Mouse (Mus musculus): ENCODE measurements around the gene Gm17334. TPM values are rescaled to one million over a fixed set of nuclear protein-coding genes. Genes with fewer than 3 reads are reported as not detected.

Gene Gm17334
- total and polyA plus RNA-seq, 3 experiments: not detected

DNA sequence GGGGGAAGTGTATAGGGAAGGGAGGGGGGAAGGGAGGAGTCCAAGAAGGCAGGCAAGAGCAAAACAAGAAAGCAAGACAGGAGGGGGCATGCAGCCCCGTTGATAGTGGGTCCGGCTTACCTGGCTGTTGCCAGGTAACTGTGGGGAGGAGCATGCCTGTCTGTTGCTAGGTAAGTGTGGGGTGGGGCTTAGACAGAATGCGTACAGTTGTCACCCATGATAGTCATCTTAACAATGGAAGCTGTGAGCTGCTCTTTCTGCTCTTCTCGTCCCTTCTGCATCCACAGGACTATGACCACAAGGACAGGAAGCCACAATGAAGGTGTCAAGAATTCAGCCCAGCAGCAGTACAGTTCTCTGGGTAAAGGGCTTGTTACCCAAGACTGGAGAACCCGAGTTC, 37.2 kb upstream of the Gm17334 start:
- Histone ChIP-seq H3K36me3 (ENCODE audit: control insufficient read depth in 1 of 2, insufficient read depth in 2 of 2, low read length in 2 of 2) (no peaks in the 10 kb centered on the region), H3K9ac (ENCODE audit: control insufficient read depth, low read depth, low read length, poor library complexity, severe bottlenecking) (no peak overlapping the region), H3K9me3 (replicated peaks; ENCODE audit: insufficient read depth, low read length) (no peaks in the 10 kb centered on the region), H3K27ac (ENCODE audit: control insufficient read depth, low read depth, low read length) (no peak overlapping the region), H3K4me3 (ENCODE audit: control insufficient read depth in 1 of 2, insufficient read depth in 1 of 2, low read depth in 2 of 2, low read length in 2 of 2) (no peak overlapping the region), H3K79me2 (ENCODE audit: control insufficient read depth, insufficient read depth, low read length, poor library complexity) (no peaks in the 10 kb centered on the region), H3K4me1 (ENCODE audit: control insufficient read depth in 1 of 2, insufficient read depth in 2 of 2, low read length in 2 of 2) (no peaks in the 10 kb centered on the region), H3K27me3 (ENCODE audit: control insufficient read depth in 1 of 2, insufficient read depth in 2 of 2, low read length in 2 of 2) (peaks cover 13 to 15% of the 10 kb centered on the region in 2 experiments)
- no peak for DNase-seq (ENCODE audit: low read depth, low spot score)
- TF ChIP-seq BHLHE40 (IDR thresholded peaks at IDR 0.05; ENCODE audit: borderline replicate concordance, low read depth, low read length) (no peak), JUND (IDR thresholded peaks at IDR 0.05; ENCODE audit: low read depth, low read length) (no peak), EP300 (IDR thresholded peaks at IDR 0.05; ENCODE audit: low read depth in 1 of 2, low read length in 2 of 2) (no peak), GATA1 (IDR thresholded peaks at IDR 0.05; ENCODE audit: low read depth, low read length) (no peak), NELFE (IDR thresholded peaks at IDR 0.05; ENCODE audit: low read depth, low read length) (no peak), ETS1 (IDR thresholded peaks at IDR 0.05; ENCODE audit: low read depth, low read length) (no peak), ZNF384 (IDR thresholded peaks at IDR 0.05; ENCODE audit: low read depth, low read length) (no peak), CHD2 (IDR thresholded peaks at IDR 0.05; ENCODE audit: low read length) (no peak)

DNA sequence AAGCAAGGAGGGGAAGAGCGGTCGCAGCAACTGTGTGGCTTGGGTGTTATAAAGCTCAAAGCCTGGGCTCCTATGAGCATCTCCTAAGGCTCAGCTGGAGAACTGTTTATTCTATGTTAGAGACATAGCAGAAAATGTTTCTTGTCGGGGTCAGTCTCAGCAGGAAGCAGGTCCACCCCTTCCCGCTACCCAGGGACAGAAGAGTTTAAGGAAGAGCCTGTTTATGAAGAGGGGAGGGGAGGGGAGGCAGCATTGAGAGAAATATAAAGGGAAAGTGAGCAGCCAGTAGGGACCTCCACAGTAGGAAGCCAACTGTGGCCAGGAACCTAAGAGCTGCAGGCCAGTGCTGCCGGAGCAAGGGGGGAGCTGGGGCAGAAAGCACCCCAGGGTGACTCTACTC, 36.4 kb upstream of the Gm17334 start:
- no peaks in the 10 kb centered on the region for H3K9me3 ChIP-seq (replicated peaks; ENCODE audit: insufficient read depth, low read length)
- no peaks in the 10 kb centered on the region for H3K4me1 ChIP-seq (ENCODE audit: control insufficient read depth in 1 of 2, insufficient read depth in 2 of 2, low read length in 2 of 2)
- H3K36me3 ChIP-seq (ENCODE audit: control insufficient read depth in 1 of 2, insufficient read depth in 2 of 2, low read length in 2 of 2): no peaks in the 10 kb centered on the region
- H3K27me3 ChIP-seq (ENCODE audit: control insufficient read depth in 1 of 2, insufficient read depth in 2 of 2, low read length in 2 of 2): peaks cover 13 to 15% of the 10 kb centered on the region in 2 experiments
- TF ChIP-seq USF2 (IDR thresholded peaks at IDR 0.05; ENCODE audit: borderline replicate concordance in 1 of 2, insufficient read depth in 1 of 2, low read depth in 1 of 2, low read length in 2 of 2): no peak
- no peak for TF ChIP-seq ZNF384 (IDR thresholded peaks at IDR 0.05; ENCODE audit: low read depth, low read length)
- TF ChIP-seq NELFE (IDR thresholded peaks at IDR 0.05; ENCODE audit: low read depth, low read length): no peak
- no peak for TF ChIP-seq NRF1 (IDR thresholded peaks at IDR 0.05; ENCODE audit: insufficient read depth, low read depth, low read length, poor library complexity, severe bottlenecking)
- no peak for TF ChIP-seq MAZ (IDR thresholded peaks at IDR 0.05; ENCODE audit: low read depth, low read length)
- no peak for TF ChIP-seq EP300 (IDR thresholded peaks at IDR 0.05; ENCODE audit: low read depth in 1 of 2, low read length in 2 of 2)
- TF ChIP-seq JUND (IDR thresholded peaks at IDR 0.05; ENCODE audit: low read depth, low read length): no peak
- TF ChIP-seq MYC (IDR thresholded peaks at IDR 0.05; ENCODE audit: low read depth, low read length): no peak
- no peak for TF ChIP-seq UBTF (IDR thresholded peaks at IDR 0.05; ENCODE audit: borderline replicate concordance, insufficient read depth, low read depth, low read length)
- no peak for TF ChIP-seq MAFK (IDR thresholded peaks at IDR 0.05; ENCODE audit: borderline replicate concordance, low read depth, low read length)
- DNase-seq (ENCODE audit: low read depth, low spot score): no peak
- H3K27ac ChIP-seq (ENCODE audit: control insufficient read depth, low read depth, low read length): no peak overlapping the region
- H3K4me3 ChIP-seq (ENCODE audit: control insufficient read depth in 1 of 2, insufficient read depth in 1 of 2, low read depth in 2 of 2, low read length in 2 of 2): no peak overlapping the region
- no peak overlapping the region for H3K9ac ChIP-seq (ENCODE audit: control insufficient read depth, low read depth, low read length, poor library complexity, severe bottlenecking)
- no peaks in the 10 kb centered on the region for H3K79me2 ChIP-seq (ENCODE audit: control insufficient read depth, insufficient read depth, low read length, poor library complexity)

All from MEL (cell line).